Mouse (Mus musculus): ENCODE data around the gene Eno2. TPM values are rescaled to one million over a fixed set of nuclear protein-coding genes. Genes with fewer than 3 reads are reported as not detected.

Gene Eno2
- polyA plus RNA-seq, 1 experiment from 2014 or later = 67.2 TPM

- no peaks in the 10 kb centered on the region for H3K27me3 ChIP-seq
- ATAC-seq (ENCODE audit: low read depth) = no peak
- H3K4me3 ChIP-seq = no peak overlapping the region
- H3K9me3 ChIP-seq = no peaks in the 10 kb centered on the region
- no peak overlapping the region for H3K4me2 ChIP-seq
- H3K36me3 ChIP-seq = no peaks in the 10 kb centered on the region
- H3K4me1 ChIP-seq (replicated peaks) = peaks cover 4% of the 10 kb centered on the region; the same call in 1 of the 2 replicates
- WGBS = 91% methylated on average over 8 of the region's 8 CpGs
- H3K27ac ChIP-seq (replicated peaks) = no peak overlapping the region
- no peak overlapping the region for H3K9ac ChIP-seq
Measured at GRCm38 (mm10) chr6:124729850-124730705, 39.4 kb downstream of the Eno2 start.

GRCm38 (mm10) chr6:124728621-124729020, 40.9 kb downstream of the Eno2 start:
- no peak for ATAC-seq (ENCODE audit: low read depth)

GRCm38 (mm10) chr6:124724472-124724871, 45.0 kb downstream of the Eno2 start:
- Histone ChIP-seq H3K27ac (replicated peaks) (no peak overlapping the region), H3K27me3 (no peaks in the 10 kb centered on the region), H3K36me3 (no peaks in the 10 kb centered on the region), H3K9me3 (no peaks in the 10 kb centered on the region), H3K4me3 (no peak overlapping the region), H3K9ac (no peak overlapping the region), H3K4me1 (replicated peaks) (no peaks in the 10 kb centered on the region), H3K4me2 (no peak overlapping the region)
- 87% methylated on average over 10 of the region's 10 CpGs for WGBS
- ATAC-seq (ENCODE audit: low read depth) = no peak

More at GRCm38 (mm10) chr6:124728621-124729020, 40.9 kb downstream of the Eno2 start:
- 89% methylated on average over 10 of the region's 10 CpGs for WGBS
- peaks cover 4% of the 10 kb centered on the region; the same call in 1 of the 2 replicates for H3K4me1 ChIP-seq (replicated peaks)
- no peaks in the 10 kb centered on the region for H3K36me3 ChIP-seq
- no peaks in the 10 kb centered on the region for H3K9me3 ChIP-seq
- H3K9ac ChIP-seq = no peak overlapping the region
- H3K4me3 ChIP-seq = no peak overlapping the region
- no peaks in the 10 kb centered on the region for H3K27me3 ChIP-seq
- H3K27ac ChIP-seq (replicated peaks) = no peak overlapping the region
- H3K4me2 ChIP-seq = no peak overlapping the region

- 83% methylated on average over 8 of the region's 8 CpGs for WGBS
- no peak overlapping the region for H3K9ac ChIP-seq
- ATAC-seq (ENCODE audit: low read depth) = no peak
Measured at GRCm38 (mm10) chr6:124723541-124723940, 45.9 kb downstream of the Eno2 start.

GRCm38 (mm10) chr6:124722876-124723473, 46.5 kb downstream of the Eno2 start:
- Histone ChIP-seq H3K27me3 (no peaks in the 10 kb centered on the region), H3K9ac (no peak overlapping the region), H3K4me1 (replicated peaks) (no peaks in the 10 kb centered on the region), H3K9me3 (no peaks in the 10 kb centered on the region), H3K27ac (replicated peaks) (no peak overlapping the region), H3K4me2 (no peak overlapping the region), H3K36me3 (no peaks in the 10 kb centered on the region), H3K4me3 (no peak overlapping the region)
- no peak for ATAC-seq (ENCODE audit: low read depth)
- 89% methylated on average over 6 of the region's 6 CpGs for WGBS

More at GRCm38 (mm10) chr6:124723541-124723940, 45.9 kb downstream of the Eno2 start:
- Histone ChIP-seq H3K36me3 (no peaks in the 10 kb centered on the region), H3K9me3 (no peaks in the 10 kb centered on the region), H3K4me2 (no peak overlapping the region), H3K27ac (replicated peaks) (no peak overlapping the region), H3K27me3 (no peaks in the 10 kb centered on the region), H3K4me1 (replicated peaks) (no peaks in the 10 kb centered on the region), H3K4me3 (no peak overlapping the region)

- peaks cover 20% of the 10 kb centered on the region for H3K36me3 ChIP-seq
- 0 out of 2 replicates have a peak overlapping the region, but pooled peaks have one; percentile 17 for H3K9ac ChIP-seq
- H3K4me1 ChIP-seq (replicated peaks) = no peaks in the 10 kb centered on the region
- H3K27ac ChIP-seq (replicated peaks) = no peak overlapping the region
- H3K27me3 ChIP-seq = no peaks in the 10 kb centered on the region
- no peaks in the 10 kb centered on the region for H3K9me3 ChIP-seq
- H3K4me2 ChIP-seq = no peak overlapping the region
- 59% methylated on average over 11 of the region's 11 CpGs for WGBS
- ATAC-seq (ENCODE audit: low read depth) = no peak
- H3K4me3 ChIP-seq = no peak overlapping the region
Measured at GRCm38 (mm10) chr6:124720904-124721303, 48.6 kb downstream of the Eno2 start.

GRCm38 (mm10) chr6:124719354-124719978, 50.0 kb downstream of the Eno2 start:
- no peaks in the 10 kb centered on the region for H3K27me3 ChIP-seq
- no peak overlapping the region for H3K9ac ChIP-seq
- H3K27ac ChIP-seq (replicated peaks) = no peak overlapping the region
- 82% methylated on average over 7 of the region's 7 CpGs for WGBS
- H3K4me2 ChIP-seq = no peak overlapping the region
- no peak overlapping the region for H3K4me3 ChIP-seq
- peaks cover 35% of the 10 kb centered on the region for H3K36me3 ChIP-seq
- no peaks in the 10 kb centered on the region for H3K9me3 ChIP-seq
- H3K4me1 ChIP-seq (replicated peaks) = no peaks in the 10 kb centered on the region
- ATAC-seq (ENCODE audit: low read depth) = no peak

GRCm38 (mm10) chr6:124718703-124719102, 50.8 kb downstream of the Eno2 start:
- Histone ChIP-seq H3K4me3 (no peak overlapping the region), H3K9me3 (no peaks in the 10 kb centered on the region), H3K27ac (replicated peaks) (no peak overlapping the region), H3K36me3 (peaks cover 40% of the 10 kb centered on the region), H3K27me3 (no peaks in the 10 kb centered on the region), H3K4me1 (replicated peaks) (peaks cover 4% of the 10 kb centered on the region), H3K4me2 (no peak overlapping the region), H3K9ac (no peak overlapping the region)
- no peak for ATAC-seq (ENCODE audit: low read depth)
- WGBS = 60% methylated on average over 13 of the region's 16 CpGs

- H3K4me1 ChIP-seq (replicated peaks) = peaks cover 11% of the 10 kb centered on the region
- 85% methylated on average over 13 of the region's 13 CpGs for WGBS
- no peaks in the 10 kb centered on the region for H3K9me3 ChIP-seq
- no peak overlapping the region for H3K4me3 ChIP-seq
- no peak for ATAC-seq (ENCODE audit: low read depth)
- H3K36me3 ChIP-seq = peaks cover 41% of the 10 kb centered on the region
- H3K4me2 ChIP-seq = no peak overlapping the region
- H3K27ac ChIP-seq (replicated peaks) = no peak overlapping the region
- no peaks in the 10 kb centered on the region for H3K27me3 ChIP-seq
- no peak overlapping the region for H3K9ac ChIP-seq
Measured at GRCm38 (mm10) chr6:124717968-124718367, 51.5 kb downstream of the Eno2 start.

GRCm38 (mm10) chr6:124716864-124717490, 52.5 kb downstream of the Eno2 start:
- no peaks in the 10 kb centered on the region for H3K9me3 ChIP-seq
- no peak for ATAC-seq (ENCODE audit: low read depth)
- H3K4me3 ChIP-seq = no peak overlapping the region
- H3K9ac ChIP-seq = no peak overlapping the region
- WGBS = 72% methylated on average over 20 of the region's 20 CpGs
- peaks cover 41% of the 10 kb centered on the region for H3K36me3 ChIP-seq
- H3K4me2 ChIP-seq = no peak overlapping the region
- H3K27ac ChIP-seq (replicated peaks) = no peak overlapping the region
- H3K4me1 ChIP-seq (replicated peaks) = peaks cover 16% of the 10 kb centered on the region
- H3K27me3 ChIP-seq = no peaks in the 10 kb centered on the region

- peak overlapping the region; percentile 95 for H3K9ac ChIP-seq
- H3K9me3 ChIP-seq = no peaks in the 10 kb centered on the region
- WGBS = 21% methylated on average over 11 of the region's 11 CpGs
- H3K27me3 ChIP-seq = no peaks in the 10 kb centered on the region
- H3K4me3 ChIP-seq = peak overlapping the region; percentile 99
- no peak for ATAC-seq (ENCODE audit: low read depth)
- peaks cover 48% of the 10 kb centered on the region for H3K36me3 ChIP-seq
- peak overlapping the region; percentile 84; the same call in 1 of the 2 replicates for H3K27ac ChIP-seq (replicated peaks)
- H3K4me2 ChIP-seq = peak overlapping the region; percentile 94
- peaks cover 39% of the 10 kb centered on the region for H3K4me1 ChIP-seq (replicated peaks)
Measured at GRCm38 (mm10) chr6:124712918-124713317, 56.6 kb downstream of the Eno2 start.

Data from neural tube, embryonic 13.5 days (tissue).